Mouse (Mus musculus): Measurements from ENCODE around the gene Rictor. TPM values are rescaled to one million over a fixed set of nuclear protein-coding genes. Genes with fewer than 3 reads are reported as not detected.

The Rictor gene
- total and polyA plus RNA-seq, 2 experiments from 2014 or later, result 32.1 to 36.8 TPM

GRCm38 (mm10) chr15:6723338-6723737, 15.2 kb downstream of the Rictor start:
- DNase-seq (ENCODE audit: low spot score), result no peak
- Histone ChIP-seq H3K9ac (replicated peaks; ENCODE audit: low read length, poor library complexity, severe bottlenecking) (no peak overlapping the region), H3K4me3 (ENCODE audit: low read depth, low read length) (no peak overlapping the region), H3K27ac (ENCODE audit: low read depth, low read length) (no peak overlapping the region), H3K36me3 (ENCODE audit: insufficient read depth, low read length) (no peaks in the 10 kb centered on the region), H3K9me3 (ENCODE audit: low read length) (no peaks in the 10 kb centered on the region), H3K4me2 (ENCODE audit: low read depth, low read length, poor library complexity, severe bottlenecking) (no peak overlapping the region), H3K4me1 (ENCODE audit: insufficient read depth, low read length) (no peaks in the 10 kb centered on the region), H3K27me3 (ENCODE audit: insufficient read depth, low read length) (no peaks in the 10 kb centered on the region)
- 0 out of 2 replicates have a peak, but pooled peaks have one; percentile 7 for TF ChIP-seq CTCF (IDR thresholded peaks at IDR 0.05)
- ATAC-seq (ENCODE audit: low FRiP score), result no peak

GRCm38 (mm10) chr15:6724442-6724841, 16.3 kb downstream of the Rictor start:
- DNase-seq (ENCODE audit: low spot score) (no peak), ATAC-seq (ENCODE audit: low FRiP score) (no peak)
- H3K4me1 ChIP-seq (ENCODE audit: insufficient read depth, low read length), result no peaks in the 10 kb centered on the region
- no peak for TF ChIP-seq CTCF (IDR thresholded peaks at IDR 0.05)
- no peaks in the 10 kb centered on the region for H3K27me3 ChIP-seq (ENCODE audit: insufficient read depth, low read length)
- 85% methylated on average over 1 of the region's 1 CpGs for WGBS
- no peaks in the 10 kb centered on the region for H3K9me3 ChIP-seq (ENCODE audit: low read length)
- H3K4me3 ChIP-seq (ENCODE audit: low read depth, low read length), result no peak overlapping the region
- H3K4me2 ChIP-seq (ENCODE audit: low read depth, low read length, poor library complexity, severe bottlenecking), result no peak overlapping the region
- no peak overlapping the region for H3K9ac ChIP-seq (replicated peaks; ENCODE audit: low read length, poor library complexity, severe bottlenecking)
- no peak overlapping the region for H3K27ac ChIP-seq (ENCODE audit: low read depth, low read length)
- H3K36me3 ChIP-seq (ENCODE audit: insufficient read depth, low read length), result no peaks in the 10 kb centered on the region

GRCm38 (mm10) chr15:6726130-6726808, 18.1 kb downstream of the Rictor start:
- DNase-seq (ENCODE audit: low spot score), result no peak
- TF ChIP-seq CTCF (IDR thresholded peaks at IDR 0.05), result no peak
- H3K36me3 ChIP-seq (ENCODE audit: insufficient read depth, low read length), result no peaks in the 10 kb centered on the region
- no peak for ATAC-seq (ENCODE audit: low FRiP score)
- no peak overlapping the region for H3K9ac ChIP-seq (replicated peaks; ENCODE audit: low read length, poor library complexity, severe bottlenecking)
- no peak overlapping the region for H3K4me3 ChIP-seq (ENCODE audit: low read depth, low read length)
- no peaks in the 10 kb centered on the region for H3K4me1 ChIP-seq (ENCODE audit: insufficient read depth, low read length)
- H3K27me3 ChIP-seq (ENCODE audit: insufficient read depth, low read length), result no peaks in the 10 kb centered on the region
- no peak overlapping the region for H3K4me2 ChIP-seq (ENCODE audit: low read depth, low read length, poor library complexity, severe bottlenecking)
- no peak overlapping the region for H3K27ac ChIP-seq (ENCODE audit: low read depth, low read length)
- no peaks in the 10 kb centered on the region for H3K9me3 ChIP-seq (ENCODE audit: low read length)
- 81% methylated on average over 5 of the region's 5 CpGs for WGBS

GRCm38 (mm10) chr15:6733076-6733475, 24.9 kb downstream of the Rictor start:
- H3K9ac ChIP-seq (replicated peaks; ENCODE audit: low read length, poor library complexity, severe bottlenecking), result no peak overlapping the region
- WGBS, result 72% methylated on average over 5 of the region's 5 CpGs
- H3K9me3 ChIP-seq (ENCODE audit: low read length), result no peaks in the 10 kb centered on the region
- H3K4me3 ChIP-seq (ENCODE audit: low read depth, low read length), result no peak overlapping the region
- no peak overlapping the region for H3K4me2 ChIP-seq (ENCODE audit: low read depth, low read length, poor library complexity, severe bottlenecking)
- H3K36me3 ChIP-seq (ENCODE audit: insufficient read depth, low read length), result no peaks in the 10 kb centered on the region
- DNase-seq (ENCODE audit: low spot score), result no peak
- no peak for ATAC-seq (ENCODE audit: low FRiP score)
- H3K27me3 ChIP-seq (ENCODE audit: insufficient read depth, low read length), result no peaks in the 10 kb centered on the region
- H3K4me1 ChIP-seq (ENCODE audit: insufficient read depth, low read length), result no peaks in the 10 kb centered on the region
- no peak overlapping the region for H3K27ac ChIP-seq (ENCODE audit: low read depth, low read length)
- TF ChIP-seq CTCF (IDR thresholded peaks at IDR 0.05), result no peak

- no peak for TF ChIP-seq CTCF (IDR thresholded peaks at IDR 0.05)
- Histone ChIP-seq H3K27ac (ENCODE audit: low read depth, low read length) (no peak overlapping the region), H3K36me3 (ENCODE audit: insufficient read depth, low read length) (no peaks in the 10 kb centered on the region), H3K4me2 (ENCODE audit: low read depth, low read length, poor library complexity, severe bottlenecking) (no peak overlapping the region), H3K4me1 (ENCODE audit: insufficient read depth, low read length) (no peaks in the 10 kb centered on the region), H3K9ac (replicated peaks; ENCODE audit: low read length, poor library complexity, severe bottlenecking) (no peak overlapping the region), H3K27me3 (ENCODE audit: insufficient read depth, low read length) (no peaks in the 10 kb centered on the region), H3K4me3 (ENCODE audit: low read depth, low read length) (no peak overlapping the region), H3K9me3 (ENCODE audit: low read length) (no peaks in the 10 kb centered on the region)
- no peak for ATAC-seq (ENCODE audit: low FRiP score)
- no peak for DNase-seq (ENCODE audit: low spot score)
- WGBS, result 98% methylated on average over 2 of the region's 2 CpGs
Measured at GRCm38 (mm10) chr15:6739180-6739579, 31.0 kb downstream of the Rictor start.

GRCm38 (mm10) chr15:6742337-6743025, 34.3 kb downstream of the Rictor start:
- ATAC-seq (ENCODE audit: low FRiP score), result no peak
- TF ChIP-seq CTCF (IDR thresholded peaks at IDR 0.05), result no peak
- no peak overlapping the region for H3K27ac ChIP-seq (ENCODE audit: low read depth, low read length)
- no peak for DNase-seq (ENCODE audit: low spot score)
- H3K4me3 ChIP-seq (ENCODE audit: low read depth, low read length), result no peak overlapping the region
- 82% methylated on average over 13 of the region's 13 CpGs for WGBS
- no peaks in the 10 kb centered on the region for H3K9me3 ChIP-seq (ENCODE audit: low read length)
- H3K4me2 ChIP-seq (ENCODE audit: low read depth, low read length, poor library complexity, severe bottlenecking), result no peak overlapping the region
- peaks cover 2% of the 10 kb centered on the region; the same call in 1 of the 2 replicates for H3K36me3 ChIP-seq (ENCODE audit: insufficient read depth, low read length)
- no peak overlapping the region for H3K9ac ChIP-seq (replicated peaks; ENCODE audit: low read length, poor library complexity, severe bottlenecking)
- no peaks in the 10 kb centered on the region for H3K4me1 ChIP-seq (ENCODE audit: insufficient read depth, low read length)
- H3K27me3 ChIP-seq (ENCODE audit: insufficient read depth, low read length), result no peaks in the 10 kb centered on the region

All from midbrain, postnatal 0 days (tissue).